Mouse (Mus musculus) erythroblast, embryonic 14.5 days (primary cell): ENCODE data around the gene Alg1.

Source experiments
- GATA1 ChIP-seq: IDR thresholded peaks from 2 replicates; pipeline ENCODE4 v1.6.1; 2012; ENCODE audit warnings: low read length, inconsistent platforms, mixed read lengths
- TAL1 ChIP-seq: IDR thresholded peaks from 3 replicates; pipeline ENCODE4 v1.6.1; 2012; ENCODE audit warnings: low read length, inconsistent platforms, mixed read lengths

- TF ChIP-seq GATA1 (no peak), TAL1 (no peak)
These were observed at the start of gene Alg1 for GRCm38 (mm10) chr16:5233418-5234313.
